Mouse (Mus musculus) embryonic facial prominence, embryonic 11.5 days (tissue): ENCODE measurements around the gene Aff4. TPM values are rescaled to one million over a fixed set of nuclear protein-coding genes. Genes with fewer than 3 reads are reported as not detected.
"Not testable (repeated sequence)": the region's sequence is repeated elsewhere in the genome, so short reads cannot be mapped to it uniquely, and the experiment has no call there.

Source experiments
- ATAC-seq: fragments of 200-750 bp; cut with Nextera tagmentation; replicated peaks from 2 replicates; pipeline ENCODE4 v1.8.0; 2017; ENCODE audit warnings: low read depth; ENCODE audit not compliant: insufficient number of reproducible peaks, low FRiP score, low TSS enrichment
- DNase-seq: peaks from one replicate; pipeline ENCODE4 v3.0.0-alpha.2; 2015; ENCODE audit warnings: low spot score
- H3K27ac ChIP-seq: fragments of 300-500 bp; sonication (generic); replicated peaks from 2 replicates; pipeline ENCODE4 v1.5.1; 2014; ENCODE audit warnings: mild to moderate bottlenecking, low read depth, low read length, control low read depth
- H3K27me3 ChIP-seq: fragments of 300-500 bp; sonication (generic); 2 replicates; pipeline ENCODE4 v1.6.1; 2014; ENCODE audit warnings: mild to moderate bottlenecking, low read length, moderate library complexity, mixed read lengths; ENCODE audit not compliant: control insufficient read depth, insufficient read depth
- H3K36me3 ChIP-seq: fragments of 300-500 bp; sonication (generic); replicated peaks from 2 replicates; pipeline ENCODE4 v1.6.1; 2014; ENCODE audit warnings: low read depth, mild to moderate bottlenecking, low read length, moderate library complexity, mixed read lengths; ENCODE audit not compliant: control insufficient read depth, insufficient read depth
- H3K4me1 ChIP-seq: fragments of 300-500 bp; sonication (generic); 2 replicates; pipeline ENCODE4 v1.6.1; 2014; ENCODE audit warnings: low read length, mixed read lengths; ENCODE audit not compliant: control insufficient read depth, insufficient read depth
- H3K4me2 ChIP-seq: fragments of 300-500 bp; sonication (generic); 2 replicates; pipeline ENCODE4 v1.6.1; 2014; ENCODE audit warnings: low read depth, mild to moderate bottlenecking, control low read depth, low read length, moderate library complexity
- H3K4me3 ChIP-seq: fragments of 300-500 bp; sonication (generic); 2 replicates; pipeline ENCODE4 v1.5.1; 2014; ENCODE audit warnings: low read depth, low read length, control low read depth
- H3K9ac ChIP-seq: fragments of 300-500 bp; sonication (generic); replicated peaks from 2 replicates; pipeline ENCODE4 v1.6.1; 2014; ENCODE audit warnings: mild to moderate bottlenecking, control low read depth, low read length
- H3K9me3 ChIP-seq: fragments of 300-500 bp; sonication (generic); replicated peaks from 2 replicates; pipeline ENCODE4 v1.6.1; 2016; ENCODE audit warnings: mild to moderate bottlenecking, low read length, inconsistent platforms, mixed read lengths; ENCODE audit not compliant: control insufficient read depth
- WGBS: fragments of 180-500 bp; shearing (Covaris S2); extraction: QIAGEN DNeasy Blood & Tissue Kit; methylation state at CpG from one replicate; pipeline ENCODE4 v1.1.7; 2014; 5-methylcytosine and 5-hydroxymethylcytosine counted together
- polyA plus RNA-seq: library from polyadenylated mRNA; unstranded; fragments of >200 nt; fragmentation: Nextera tagmentation; extraction: Ambion mirVana; gene quantifications from 2 replicates; pipeline ENCODE4 v1.2.1, GENCODE M21; 2014

The Aff4 gene
- polyA plus RNA-seq, 1 experiment from 2014 or later, result 38.5 TPM

GRCm38 (mm10) chr11:53330325-53330724, 20.3 kb upstream of the Aff4 start:
- H3K9me3 ChIP-seq, result no peaks in the 10 kb centered on the region
- H3K4me1 ChIP-seq, result no peaks in the 10 kb centered on the region
- no peak overlapping the region for H3K4me3 ChIP-seq
- H3K27ac ChIP-seq, result no peak overlapping the region
- peaks cover 5% of the 10 kb centered on the region for H3K36me3 ChIP-seq
- no peak overlapping the region for H3K4me2 ChIP-seq
- ATAC-seq (no peak), DNase-seq (no peak)
- H3K9ac ChIP-seq, result no peak overlapping the region
- no peaks in the 10 kb centered on the region for H3K27me3 ChIP-seq
- WGBS, result 85% methylated on average over 7 of the region's 7 CpGs

GRCm38 (mm10) chr11:53331121-53331520, 19.5 kb upstream of the Aff4 start:
- no peaks in the 10 kb centered on the region for H3K27me3 ChIP-seq
- ATAC-seq (no peak), DNase-seq (no peak)
- WGBS, result 93% methylated on average over 6 of the region's 6 CpGs
- H3K27ac ChIP-seq, result no peak overlapping the region
- no peak overlapping the region for H3K4me3 ChIP-seq
- no peaks in the 10 kb centered on the region for H3K4me1 ChIP-seq
- H3K4me2 ChIP-seq, result no peak overlapping the region
- peaks cover 5% of the 10 kb centered on the region for H3K36me3 ChIP-seq
- no peaks in the 10 kb centered on the region for H3K9me3 ChIP-seq
- no peak overlapping the region for H3K9ac ChIP-seq

- 89% methylated on average over 14 of the region's 14 CpGs for WGBS
- peaks cover 5% of the 10 kb centered on the region for H3K36me3 ChIP-seq
Observed at GRCm38 (mm10) chr11:53332076-53332680, 18.5 kb upstream of the Aff4 start.

GRCm38 (mm10) chr11:53335505-53336181, 15.0 kb upstream of the Aff4 start:
- Histone ChIP-seq H3K4me3 (no peak overlapping the region), H3K4me1 (no peaks in the 10 kb centered on the region), H3K9me3 (no peaks in the 10 kb centered on the region), H3K36me3 (peaks cover 5% of the 10 kb centered on the region; the same call in 1 of the 2 replicates), H3K4me2 (no peak overlapping the region), H3K27ac (no peak overlapping the region), H3K27me3 (no peaks in the 10 kb centered on the region), H3K9ac (no peak overlapping the region)
- WGBS, result 23% methylated on average over 3 of the region's 3 CpGs
- ATAC-seq (no peak), DNase-seq (no peak)

More at GRCm38 (mm10) chr11:53332076-53332680, 18.5 kb upstream of the Aff4 start:
- Histone ChIP-seq H3K4me1 (no peaks in the 10 kb centered on the region), H3K9me3 (no peaks in the 10 kb centered on the region), H3K27ac (no peak overlapping the region), H3K4me3 (no peak overlapping the region), H3K4me2 (no peak overlapping the region), H3K9ac (no peak overlapping the region), H3K27me3 (no peaks in the 10 kb centered on the region)
- no peak for ATAC-seq
- DNase-seq, result no peak

GRCm38 (mm10) chr11:53336182-53336571, 14.5 kb upstream of the Aff4 start:
- Histone ChIP-seq H3K27ac (no peak overlapping the region), H3K4me2 (no peak overlapping the region), H3K27me3 (no peaks in the 10 kb centered on the region), H3K9ac (no peak overlapping the region), H3K4me3 (no peak overlapping the region), H3K36me3 (peaks cover 3% of the 10 kb centered on the region; the same call in 1 of the 2 replicates), H3K9me3 (no peaks in the 10 kb centered on the region), H3K4me1 (no peaks in the 10 kb centered on the region)
- DNase-seq (no peak), ATAC-seq (no peak)

- 62% methylated on average over 1 of the region's 1 CpGs for WGBS
- no peaks in the 10 kb centered on the region for H3K9me3 ChIP-seq
- H3K27ac ChIP-seq, result no peak overlapping the region
- no peak overlapping the region for H3K9ac ChIP-seq
- no peak overlapping the region for H3K4me2 ChIP-seq
- no peaks in the 10 kb centered on the region for H3K36me3 ChIP-seq
- ATAC-seq (no peak), DNase-seq (no peak)
- no peak overlapping the region for H3K4me3 ChIP-seq
- no peaks in the 10 kb centered on the region for H3K4me1 ChIP-seq
- H3K27me3 ChIP-seq, result no peaks in the 10 kb centered on the region
Observed at GRCm38 (mm10) chr11:53336924-53337323, 13.7 kb upstream of the Aff4 start.

- DNase-seq (no peak), ATAC-seq (no peak)
- WGBS, result 55% methylated on average over 8 of the region's 8 CpGs
Observed at GRCm38 (mm10) chr11:53337684-53338083, 12.9 kb upstream of the Aff4 start.

GRCm38 (mm10) chr11:53341019-53341418, 9.6 kb upstream of the Aff4 start:
- H3K4me2 ChIP-seq, ATAC-seq, DNase-seq, H3K36me3 ChIP-seq, H3K9ac ChIP-seq, H3K9me3 ChIP-seq, H3K4me3 ChIP-seq, H3K27ac ChIP-seq, H3K4me1 ChIP-seq, H3K27me3 ChIP-seq: not testable (repeated sequence)
- 92% methylated on average over 10 of the region's 10 CpGs for WGBS

More at GRCm38 (mm10) chr11:53337684-53338083, 12.9 kb upstream of the Aff4 start:
- no peak overlapping the region for H3K4me3 ChIP-seq
- no peak overlapping the region for H3K27ac ChIP-seq
- H3K4me1 ChIP-seq, result no peaks in the 10 kb centered on the region
- no peaks in the 10 kb centered on the region for H3K36me3 ChIP-seq
- no peaks in the 10 kb centered on the region for H3K27me3 ChIP-seq
- H3K9ac ChIP-seq, result no peak overlapping the region
- no peaks in the 10 kb centered on the region for H3K9me3 ChIP-seq
- H3K4me2 ChIP-seq, result no peak overlapping the region
